Comparison of ENCODE assay signal across 21 mouse cellular contexts in the genomic region with DNA sequence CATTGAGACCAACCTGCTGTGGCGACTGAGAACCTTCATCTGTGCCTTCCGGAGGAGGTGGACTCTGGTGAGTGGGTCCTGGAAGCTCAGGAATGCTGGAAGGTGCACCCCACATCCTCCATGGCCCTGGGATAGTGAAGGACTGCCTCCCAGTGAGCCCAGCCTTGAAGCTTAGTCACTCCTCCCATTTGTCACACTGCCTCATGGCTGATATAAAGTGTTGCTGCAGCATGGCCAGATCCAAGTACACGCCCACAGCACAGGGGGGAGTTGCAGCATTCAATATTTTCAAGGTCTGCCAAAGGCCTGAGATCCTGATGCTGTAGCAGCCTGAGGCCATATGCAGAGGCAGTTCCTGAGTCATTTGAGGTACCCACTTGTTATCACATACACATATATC. TPM values are rescaled to one million over a fixed set of nuclear protein-coding genes. Genes with fewer than 3 reads are reported as not detected.
DNase-seq lines count a peak whose midpoint lies in the region; ATAC-seq lines count a peak whose summit lies in the region.
"Had no signal": no experiment of that assay in that cellular context is flagged by ENCODE, and none has a peak within 500 bp of the region (broad histone marks: within the 10 kb centered on the region; RNA-seq: fewer than 3 reads in every experiment).

No protein-coding gene starts in this region.

- no peaks in the 10 kb centered on the region for H3K4me1 ChIP-seq in heart, embryonic 16.5 days (ENCODE audit: control insufficient read depth, insufficient read depth, low read length)
- H3K4me1 ChIP-seq: embryonic facial prominence, embryonic 12.5 days; hindbrain, embryonic 13.5 days; limb, embryonic 15.5 days; midbrain, embryonic 10.5 days had no signal

- no peaks in the 10 kb centered on the region for H3K27me3 ChIP-seq in heart, embryonic 16.5 days (ENCODE audit: control insufficient read depth, insufficient read depth, low read length)
- H3K27me3 ChIP-seq: embryonic facial prominence, embryonic 12.5 days; hindbrain, embryonic 13.5 days; limb, embryonic 15.5 days had no signal

- H3K9me3 ChIP-seq in heart, embryonic 16.5 days (replicated peaks; ENCODE audit: control insufficient read depth, low read length): no peaks in the 10 kb centered on the region
- H3K9me3 ChIP-seq: embryonic facial prominence, embryonic 12.5 days; hindbrain, embryonic 13.5 days; limb, embryonic 15.5 days; midbrain, embryonic 10.5 days had no signal

- H3K36me3 ChIP-seq in heart, embryonic 16.5 days (ENCODE audit: control insufficient read depth, insufficient read depth): peaks cover 9% of the 10 kb centered on the region; the same call in 1 of the 2 replicates

- DNase-seq in heart, postnatal 25 days (ENCODE audit: low spot score): no peak
- peak; percentile 73 for DNase-seq in ovary, adult 18-20 months (ENCODE audit: low spot score)
- no peak for DNase-seq in ovary, postnatal 14 days (ENCODE audit: low spot score)
- peak; percentile 90 for DNase-seq in adrenal gland, adult 8-10 months
- peak; percentile 26 for DNase-seq in telencephalon, adult 2 months (ENCODE audit: low read depth, low spot score)
- no peak for DNase-seq in retina, embryonic 14.5 days (ENCODE audit: low spot score)
- no peak for DNase-seq in spleen, adult 12 weeks (ENCODE audit: low spot score)
- DNase-seq: cerebellum, adult 2 months; forebrain, postnatal 0 days; gastrocnemius, postnatal 10 days; kidney, adult 18-20 months; kidney, postnatal 14 days; lung, adult 18-20 months; lung, postnatal 4 days; thymus, adult 2 months had no signal

- ATAC-seq in heart, embryonic 16.5 days (replicated peaks; ENCODE audit: extremely low read depth, insufficient read depth, low FRiP score): 0 out of 2 replicates have a peak, but pooled peaks have one; percentile 18
- ATAC-seq: forebrain, postnatal 0 days had no signal

- no peak overlapping the region for H3K9ac ChIP-seq in heart, embryonic 16.5 days (ENCODE audit: low read length)
- H3K9ac ChIP-seq: embryonic facial prominence, embryonic 12.5 days; forebrain, postnatal 0 days; hindbrain, embryonic 13.5 days; limb, embryonic 15.5 days had no signal

- no peak overlapping the region for H3K4me3 ChIP-seq in heart, embryonic 16.5 days (ENCODE audit: low read length)
- H3K4me3 ChIP-seq: embryonic facial prominence, embryonic 12.5 days; hindbrain, embryonic 13.5 days; limb, embryonic 15.5 days; midbrain, embryonic 10.5 days had no signal

- H3K27ac ChIP-seq in heart, embryonic 16.5 days (ENCODE audit: low read length): no peak overlapping the region
- H3K27ac ChIP-seq: embryonic facial prominence, embryonic 12.5 days; hindbrain, embryonic 13.5 days; limb, embryonic 15.5 days; midbrain, embryonic 10.5 days had no signal

- WGBS in heart, embryonic 16.5 days: 71% methylated on average over 3 of the region's 3 CpGs

- H3K4me2 ChIP-seq in heart, embryonic 16.5 days (ENCODE audit: low read depth, low read length): no peak overlapping the region
- H3K4me2 ChIP-seq: embryonic facial prominence, embryonic 12.5 days; hindbrain, embryonic 13.5 days; limb, embryonic 15.5 days had no signal

- intact Hi-C loops in heart, postnatal 25 days (cut with DNase I): no loop called here

RNA-seq across cellular contexts. Expression of a gene that starts 12.0 kb away (rescaled TPM):
- polyA plus RNA-seq in heart, embryonic 16.5 days (2015; fragmentation: Nextera tagmentation; extraction: Ambion mirVana): 211 and 215 TPM in 2 replicates
- total RNA-seq in heart, postnatal 25 days (2021): 10 to 100 TPM; 60.3 to 60.5 TPM
- 10 to 100 TPM; 62.8 to 84.3 (median 75.4) TPM for total RNA-seq in adrenal gland, adult 8-10 months (2022)

RNA-seq across cellular contexts. Expression of a gene that starts 24.1 kb away (rescaled TPM):
- polyA plus RNA-seq in heart, embryonic 16.5 days (2015; fragmentation: Nextera tagmentation; extraction: Ambion mirVana): 333 and 371 TPM in 2 replicates
- total RNA-seq in heart, postnatal 25 days (2021): 100 to 1,000 TPM; 409 to 483 TPM
- 100 to 1,000 TPM; 142 to 242 (median 189) TPM for total RNA-seq in adrenal gland, adult 8-10 months (2022)

RNA-seq across cellular contexts. Expression of a gene that starts 40.5 kb away (rescaled TPM):
- polyA plus RNA-seq in heart, embryonic 16.5 days (2015; fragmentation: Nextera tagmentation; extraction: Ambion mirVana): 1.5 and 2.1 TPM in 2 replicates
- 1 to 10 TPM in 1 of 2 experiments, under 1 TPM in 1; 0.78 to 1.2 TPM for total RNA-seq in heart, postnatal 25 days (2021)
- total RNA-seq in adrenal gland, adult 8-10 months (2022): 1 to 10 TPM; 2.3 to 7.2 (median 3.5) TPM

RNA-seq across cellular contexts. Expression of a gene that starts 50.6 kb away (rescaled TPM):
- 6.8 and 9.8 TPM in 2 replicates for polyA plus RNA-seq in heart, embryonic 16.5 days (2015; fragmentation: Nextera tagmentation; extraction: Ambion mirVana)
- total RNA-seq in heart, postnatal 25 days (2021): 10 to 100 TPM; 12.8 to 13.1 TPM
- 10 to 100 TPM; 28.4 to 43.3 (median 35.8) TPM for total RNA-seq in adrenal gland, adult 8-10 months (2022)

RNA-seq across cellular contexts. Expression of a gene that starts 51.5 kb away (rescaled TPM):
- not detected in 2 replicates for polyA plus RNA-seq in heart, embryonic 16.5 days (2015; fragmentation: Nextera tagmentation; extraction: Ambion mirVana)
- total RNA-seq in heart, postnatal 25 days (2021): not detected
- under 1 TPM in 3 of 4 experiments, not detected in 1; 0.09 to 0.12 (median 0.11) TPM for total RNA-seq in adrenal gland, adult 8-10 months (2022)
- total RNA-seq: heart, postnatal 10 days had no signal
- polyA plus RNA-seq: limb, embryonic 15.5 days had no signal

Comparison
In these comparisons a context has a peak if more than half of its experiments do, and no peak if none do; other contexts are left out.
1. DNase-seq: peak in ovary, adult 18-20 months (single experiment), adrenal gland, adult 8-10 months (single experiment) and telencephalon, adult 2 months (single experiment); none in heart, postnatal 25 days (single experiment), ovary, postnatal 14 days (single experiment), retina, embryonic 14.5 days (single experiment) and spleen, adult 12 weeks (single experiment).